Mouse (Mus musculus) neutrophil, adult 59 days (primary cell): ENCODE measurements around the gene Ccdc106. TPM values are rescaled to one million over a fixed set of nuclear protein-coding genes. Genes with fewer than 3 reads are reported as not detected.

Source experiments
- total RNA-seq, 2 experiments: library from RNA; stranded (reverse); gene quantifications; 1 replicate in 1 of 2; 2 replicates in 1 of 2; pipeline ENCODE4 v1.2.4; 2023

The Ccdc106 gene
- under 1 TPM in 1 of 2 experiments, not detected in 1; 0.56 TPM for total RNA-seq

GRCm38 (mm10) chr7:5020000-5020681 is at the start of gene Ccdc106, which contains the start of gene Zfp865:
Gene Ccdc106, plus strand, starts transcription at chr7:5020553.
Gene Zfp865, plus strand, starts transcription at chr7:5020376.

GRCm38 (mm10) chr7:4971068-4971467 is 49.3 kb upstream of the Ccdc106 start, which contains the start of gene Sbk3:
Gene Sbk3, minus strand, starts transcription at chr7:4971168.

GRCm38 (mm10) chr7:4996003-4996895 is 24.1 kb upstream of the Ccdc106 start, which contains the start of gene Zfp579:
Gene Zfp579, minus strand, starts transcription at chr7:4996158.

GRCm38 (mm10) chr7:5014251-5015117 is 5.9 kb upstream of the Ccdc106 start, which contains the start of the genes Zfp524 and Fiz1:
Gene Zfp524, plus strand, starts transcription at chr7:5014415.
Gene Fiz1, minus strand, starts transcription at chr7:5014697.

GRCm38 (mm10) chr7:5015118-5016001 is 5.0 kb upstream of the Ccdc106 start, which contains the start of gene Gm44973:
Gene Gm44973, plus strand, starts transcription at chr7:5015496.

GRCm38 (mm10) chr7:5033818-5034217 is 13.5 kb downstream of the Ccdc106 start, which contains the start of gene 4632433K11Rik:
Gene 4632433K11Rik, plus strand, starts transcription at chr7:5034118.

GRCm38 (mm10) chr7:5038109-5038732 is 17.9 kb downstream of the Ccdc106 start, which contains the start of gene Zfp784:
Gene Zfp784, minus strand, starts transcription at chr7:5038446.

GRCm38 (mm10) chr7:5051193-5052192 is 31.1 kb downstream of the Ccdc106 start, which contains the start of gene Zfp580:
Gene Zfp580, plus strand, starts transcription at chr7:5051538.

GRCm38 (mm10) chr7:5061774-5062359 is 41.5 kb downstream of the Ccdc106 start, which contains the start of gene U2af2:
Gene U2af2, plus strand, starts transcription at chr7:5062143.

GRCm38 (mm10) chr7:5080010-5080751 is 59.8 kb downstream of the Ccdc106 start, which contains the start of gene Epn1:
Gene Epn1, plus strand, starts transcription at chr7:5080235.

Other genes with a start within 250 kb of the Ccdc106 start
- not detected for gene Fam71e2, start 249.3 kb upstream of the Ccdc106 start, total RNA-seq
- gene Il11, start 237.7 kb upstream of the Ccdc106 start, total RNA-seq: not detected
- not detected for gene Tmem190, start 237.6 kb upstream of the Ccdc106 start, total RNA-seq
- 1 to 10 TPM; 1.1 to 3.2 TPM for gene Tmem238, start 230.9 kb upstream of the Ccdc106 start, total RNA-seq
- gene Rpl28, start 227.7 kb upstream of the Ccdc106 start, total RNA-seq: 100 to 1,000 TPM; 921 to 945 TPM
- 100 to 1,000 TPM; 187 to 214 TPM for gene Ube2s, start 208.0 kb upstream of the Ccdc106 start, total RNA-seq
- gene Shisa7, start 175.9 kb upstream of the Ccdc106 start, total RNA-seq: not detected
- gene Isoc2b, start 150.3 kb upstream of the Ccdc106 start, total RNA-seq: 1 to 10 TPM; 2.8 to 6.7 TPM
- gene Isoc2a, start 143.4 kb upstream of the Ccdc106 start, total RNA-seq: 10 to 100 TPM in 1 of 2 experiments, 1 to 10 TPM in 1; 8.7 to 10.1 TPM
- not detected for gene Gm36210, start 114.0 kb upstream of the Ccdc106 start, total RNA-seq
- gene Zfp628, start 105.3 kb upstream of the Ccdc106 start, total RNA-seq: 10 to 100 TPM; 13.2 to 15.5 TPM
- gene Nat14, start 98.5 kb upstream of the Ccdc106 start, total RNA-seq: 1 to 10 TPM; 2.1 to 3.2 TPM
- not detected for gene Ssc5d, start 94.8 kb upstream of the Ccdc106 start, total RNA-seq
- gene Sbk2, start 56.1 kb upstream of the Ccdc106 start, total RNA-seq: not detected
- gene Sbk3, start 49.4 kb upstream of the Ccdc106 start, total RNA-seq: not detected
- gene Zfp579, start 24.4 kb upstream of the Ccdc106 start, total RNA-seq: 1 to 10 TPM; 2.8 to 3.5 TPM
- gene Zfp524, start 6.1 kb upstream of the Ccdc106 start, total RNA-seq: 10 to 100 TPM; 13.0 to 20.8 TPM
- gene Fiz1, start 5.9 kb upstream of the Ccdc106 start, total RNA-seq: 10 to 100 TPM; 33.3 to 36.3 TPM
- not detected for gene Gm44973, start 5.1 kb upstream of the Ccdc106 start, total RNA-seq
- gene Zfp865, start 177 bp upstream of the Ccdc106 start, total RNA-seq: 10 to 100 TPM; 31.9 to 37.3 TPM
- not detected for gene 4632433K11Rik, start 13.6 kb downstream of the Ccdc106 start, total RNA-seq
- 1 to 10 TPM; 2.8 to 2.9 TPM for gene Zfp784, start 17.9 kb downstream of the Ccdc106 start, total RNA-seq
- gene Zfp580, start 31.0 kb downstream of the Ccdc106 start, total RNA-seq: under 1 TPM; 0.47 to 0.71 TPM
- gene U2af2, start 41.6 kb downstream of the Ccdc106 start, total RNA-seq: 100 to 1,000 TPM; 222 to 227 TPM
- gene Epn1, start 59.7 kb downstream of the Ccdc106 start, total RNA-seq: 100 to 1,000 TPM; 139 to 160 TPM
- not detected for gene Rfpl4, start 96.4 kb downstream of the Ccdc106 start, total RNA-seq
- gene Rasl2-9, start 105.4 kb downstream of the Ccdc106 start, total RNA-seq: under 1 TPM in 1 of 2 experiments, not detected in 1; 0.64 TPM
- gene Vmn1r55, start 129.1 kb downstream of the Ccdc106 start, total RNA-seq: not detected
- gene Vmn1r56, start 176.2 kb downstream of the Ccdc106 start, total RNA-seq: not detected
- not detected for gene Vmn1r57, start 197.9 kb downstream of the Ccdc106 start, total RNA-seq